Mouse (Mus musculus) macrophage (primary cell): ENCODE measurements around the gene Wnt7a. TPM values are rescaled to one million over a fixed set of nuclear protein-coding genes. Genes with fewer than 3 reads are reported as not detected.

Experiments used
- H3K27ac ChIP-seq: fragments of 350-480 bp; formaldehyde crosslinking; 2 replicates; pipeline ENCODE4 v1.9.0; 2021
- H3K36me3 ChIP-seq: fragments of 350-480 bp; formaldehyde crosslinking; 2 replicates; pipeline ENCODE4 v1.9.0; 2021; ENCODE audit errors: inconsistent target
- H3K4me3 ChIP-seq: fragments of 350-480 bp; formaldehyde crosslinking; 2 replicates; pipeline ENCODE4 v1.9.0; 2021; ENCODE audit errors: inconsistent target
- H3K79me2 ChIP-seq: fragments of 350-480 bp; formaldehyde crosslinking; 2 replicates; pipeline ENCODE4 v1.9.0; 2021; ENCODE audit errors: inconsistent target
- WGBS: methylation state at CpG from one replicate; pipeline ENCODE4 v1.1.7; 2026; ENCODE audit warnings: inconsistent platforms; ENCODE audit not compliant: missing documents; 5-methylcytosine and 5-hydroxymethylcytosine counted together
- polyA plus RNA-seq: library from polyadenylated mRNA; stranded (reverse); fragments of 250-400 nt; gene quantifications from 3 replicates; pipeline ENCODE4 v1.2.4, GENCODE M21; 2018; ENCODE audit warnings: inconsistent platforms
- total RNA-seq, 78 experiments: library from RNA; depleted of rRNA; stranded (reverse); fragments of 250-400 nt; gene quantifications; 1 replicate in 9 of 78; 2 replicates in 24 of 78; 3 replicates in 43 of 78; 4 replicates in 2 of 78; pipeline ENCODE4 v1.2.4; 2018; ENCODE audit warnings: inconsistent platforms in 56 of 78

The Wnt7a gene
- total RNA-seq (2018; cell fraction: chromatin; rRNA removed), result not detected
- not detected for total RNA-seq (2018; cell fraction: cytosol; rRNA removed)
- total RNA-seq (2018; cell fraction: nucleus; rRNA removed), result not detected
- not detected in 3 replicates for polyA plus RNA-seq

DNA sequence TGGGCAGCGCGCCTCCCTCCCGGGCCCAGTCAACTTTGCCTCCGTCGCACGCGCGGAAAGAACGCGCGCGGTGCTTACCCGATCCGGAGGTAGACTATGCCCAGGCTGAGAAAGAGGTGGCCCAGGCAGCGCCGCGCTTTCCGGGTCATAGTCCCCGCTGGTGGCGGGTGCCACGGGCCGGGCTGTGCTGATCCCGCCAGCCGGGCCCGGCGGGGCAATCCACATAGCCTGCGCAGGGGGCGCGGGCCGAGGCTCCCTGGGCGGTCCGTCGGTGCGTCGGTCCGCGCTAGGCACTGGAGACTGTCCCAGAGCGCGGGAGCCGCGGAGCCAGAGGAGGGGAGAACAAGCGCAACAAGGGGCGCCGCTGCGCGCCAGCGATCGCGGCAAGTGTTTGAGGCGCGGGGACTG, at the start of gene Wnt7a:
Gene Wnt7a (minus strand): TSS at position 403 of the 408 bp plus-strand sequence.
- H3K36me3 ChIP-seq, result no peaks in the 10 kb centered on the region
- no peak within 1 kb of the TSS for H3K27ac ChIP-seq
- no peaks in the 10 kb centered on the region for H3K79me2 ChIP-seq
- WGBS, result 1% methylated on average over 49 of the region's 51 CpGs
- no peak within 1 kb of the TSS for H3K4me3 ChIP-seq

DNA sequence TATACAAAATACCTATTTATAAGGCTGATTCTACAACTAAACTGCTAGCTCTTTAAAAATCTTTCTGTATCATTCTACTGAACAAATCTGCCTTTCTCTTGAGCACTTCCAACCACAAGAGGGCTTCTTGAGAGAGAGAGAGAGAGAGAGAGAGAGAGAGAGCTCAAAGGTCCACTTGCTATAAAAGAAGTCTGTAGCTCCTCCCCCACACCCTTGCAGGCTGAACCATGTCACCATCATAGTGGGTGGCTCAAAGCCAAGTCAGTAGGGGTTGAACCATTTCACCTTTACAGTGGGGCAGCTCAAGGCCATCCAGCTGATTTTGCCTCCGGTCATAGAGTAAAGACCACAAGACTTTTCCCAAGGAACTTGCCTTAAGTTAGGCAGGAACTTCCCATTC, 48.3 kb upstream of the Wnt7a start:
- 73% methylated on average over 1 of the region's 1 CpGs for WGBS
- H3K36me3 ChIP-seq, result peaks cover 2% of the 10 kb centered on the region; the same call in 1 of the 2 replicates
- no peak overlapping the region for H3K27ac ChIP-seq
- H3K4me3 ChIP-seq, result no peak overlapping the region
- H3K79me2 ChIP-seq, result no peaks in the 10 kb centered on the region

DNA sequence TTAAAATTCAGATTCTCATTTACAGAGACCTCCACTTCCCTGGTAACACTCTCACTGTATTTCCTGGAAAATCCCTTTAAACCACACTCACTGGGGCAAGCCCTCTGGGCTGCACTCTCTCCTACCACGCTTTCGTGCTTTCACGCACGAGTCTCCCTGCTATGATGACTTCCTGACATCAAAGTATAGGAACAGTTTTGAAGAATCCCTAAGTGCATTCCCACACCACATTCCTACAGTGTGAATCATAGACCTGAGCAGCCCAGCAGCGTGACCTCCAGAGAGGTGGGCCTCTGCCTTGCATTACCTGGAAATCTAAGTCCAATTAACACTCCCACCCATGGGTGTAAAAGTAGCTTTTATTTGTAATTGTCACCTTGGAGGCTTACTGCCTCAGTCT, 43.4 kb upstream of the Wnt7a start:
- Histone ChIP-seq H3K79me2 (no peaks in the 10 kb centered on the region), H3K4me3 (no peak overlapping the region), H3K36me3 (no peaks in the 10 kb centered on the region), H3K27ac (no peak overlapping the region)
- WGBS, result 86% methylated on average over 5 of the region's 5 CpGs

DNA sequence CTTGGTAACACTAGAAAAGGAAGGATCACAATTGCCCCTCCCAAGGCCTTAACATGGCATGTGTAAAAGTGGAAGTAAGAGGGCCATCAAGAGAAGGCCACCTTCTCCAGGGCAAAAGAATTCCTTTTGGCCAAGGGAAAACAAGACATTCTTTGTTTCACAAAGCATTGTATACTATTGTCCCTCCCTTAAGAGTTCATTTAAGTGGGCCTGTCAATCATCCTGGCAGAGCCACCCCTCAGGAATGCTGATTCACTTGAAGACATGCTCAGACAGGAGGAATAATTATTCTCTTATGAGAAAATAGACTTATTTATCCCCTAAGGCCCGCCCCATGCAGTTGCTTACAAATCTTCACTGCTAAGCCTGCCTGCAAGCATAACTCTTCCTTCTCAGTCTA, 40.9 kb upstream of the Wnt7a start:
- WGBS, result 79% methylated on average over 1 of the region's 1 CpGs
- Histone ChIP-seq H3K27ac (no peak overlapping the region), H3K36me3 (no peaks in the 10 kb centered on the region)

DNA sequence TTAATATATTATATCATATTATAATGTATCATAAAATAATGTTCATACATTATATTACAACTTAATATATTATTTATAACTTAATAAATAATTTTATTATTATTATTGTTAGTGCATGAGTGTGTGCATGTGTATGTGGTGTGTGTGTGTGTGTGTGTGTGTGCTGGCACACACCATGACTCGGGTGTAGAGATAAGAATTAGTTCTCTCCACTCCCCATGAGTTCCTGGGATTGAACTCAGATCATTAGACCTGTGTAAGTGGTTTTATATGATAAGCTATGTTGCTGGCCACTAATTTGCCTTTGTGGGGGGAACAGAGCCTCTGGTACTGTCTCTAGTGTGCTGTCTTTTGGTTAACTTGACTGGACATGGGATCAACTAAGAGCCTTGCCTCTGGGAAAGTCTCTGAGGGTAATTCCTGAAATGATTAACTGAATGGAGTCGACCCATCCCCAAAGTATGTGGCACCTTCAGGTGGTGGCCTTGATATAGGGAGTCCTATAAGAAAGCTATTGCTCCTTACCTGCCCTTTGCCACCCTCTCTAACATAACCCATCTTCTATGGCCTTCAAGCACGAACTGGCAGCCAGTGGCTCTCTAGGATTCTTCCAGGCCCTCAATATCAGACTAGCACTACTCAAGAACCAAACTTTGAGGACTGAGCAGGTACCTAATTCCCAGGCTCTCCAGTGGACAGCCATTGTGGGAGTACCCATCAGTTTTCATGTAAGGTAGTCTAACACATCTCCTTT, 38.5 kb upstream of the Wnt7a start:
- WGBS, result 41% methylated on average over 3 of the region's 3 CpGs
- no peaks in the 10 kb centered on the region for H3K36me3 ChIP-seq
- H3K27ac ChIP-seq, result no peak overlapping the region
- no peak overlapping the region for H3K4me3 ChIP-seq
- no peaks in the 10 kb centered on the region for H3K79me2 ChIP-seq

More for the DNA sequence above, 40.9 kb upstream of the Wnt7a start:
- H3K4me3 ChIP-seq, result no peak overlapping the region
- H3K79me2 ChIP-seq, result no peaks in the 10 kb centered on the region

DNA sequence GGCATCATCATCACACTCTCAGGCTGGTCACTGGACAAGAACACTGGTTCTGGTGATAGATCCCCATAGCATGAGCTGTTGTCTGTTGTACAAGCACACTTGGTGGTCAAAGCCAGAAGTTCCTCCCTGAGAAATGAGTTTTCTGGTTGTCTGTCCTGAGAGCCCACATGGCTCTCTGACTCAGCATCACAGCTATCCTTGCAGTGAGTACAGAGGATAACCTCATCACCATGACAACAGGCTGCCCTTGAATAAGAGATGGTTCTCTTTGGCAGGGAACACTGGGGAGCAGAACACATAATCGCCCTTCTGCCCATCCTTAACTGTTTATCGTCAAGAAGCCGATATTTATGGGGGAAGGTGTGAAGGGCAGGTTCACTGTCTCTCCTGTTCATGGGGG, 34.2 kb upstream of the Wnt7a start:
- no peaks in the 10 kb centered on the region for H3K79me2 ChIP-seq
- H3K27ac ChIP-seq, result no peak overlapping the region
- no peak overlapping the region for H3K4me3 ChIP-seq
- H3K36me3 ChIP-seq, result no peaks in the 10 kb centered on the region
- 84% methylated on average over 3 of the region's 3 CpGs for WGBS

DNA sequence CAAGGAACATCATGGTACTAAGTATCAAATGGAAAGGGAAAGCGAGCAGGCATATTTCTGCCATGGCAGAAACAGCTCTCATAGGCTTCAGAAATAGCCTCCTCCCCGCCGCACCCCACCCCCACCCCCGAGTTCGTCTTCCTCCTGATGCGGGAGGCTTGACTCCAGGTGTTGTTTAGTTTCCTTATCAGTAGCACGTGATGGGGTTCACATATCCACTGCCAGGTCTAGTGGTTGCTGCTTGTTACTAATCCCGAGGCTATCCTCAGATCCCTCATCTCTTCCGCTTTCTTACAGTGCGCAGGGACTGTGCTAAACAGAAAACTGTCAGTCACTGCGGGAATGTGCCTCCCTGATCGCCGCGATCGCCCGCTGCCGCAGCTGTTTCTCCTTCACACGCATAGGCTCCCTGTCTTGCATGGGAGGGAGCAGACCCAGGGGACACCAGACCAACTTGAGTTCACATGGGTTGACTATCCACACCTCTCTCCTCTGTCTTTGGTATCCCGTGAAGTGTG, 30.0 kb upstream of the Wnt7a start:
- H3K36me3 ChIP-seq, result no peaks in the 10 kb centered on the region
- H3K4me3 ChIP-seq, result peak overlapping the region; percentile 91
- 2% methylated on average over 19 of the region's 19 CpGs for WGBS
- no peaks in the 10 kb centered on the region for H3K79me2 ChIP-seq
- peak overlapping the region; percentile 40 for H3K27ac ChIP-seq

DNA sequence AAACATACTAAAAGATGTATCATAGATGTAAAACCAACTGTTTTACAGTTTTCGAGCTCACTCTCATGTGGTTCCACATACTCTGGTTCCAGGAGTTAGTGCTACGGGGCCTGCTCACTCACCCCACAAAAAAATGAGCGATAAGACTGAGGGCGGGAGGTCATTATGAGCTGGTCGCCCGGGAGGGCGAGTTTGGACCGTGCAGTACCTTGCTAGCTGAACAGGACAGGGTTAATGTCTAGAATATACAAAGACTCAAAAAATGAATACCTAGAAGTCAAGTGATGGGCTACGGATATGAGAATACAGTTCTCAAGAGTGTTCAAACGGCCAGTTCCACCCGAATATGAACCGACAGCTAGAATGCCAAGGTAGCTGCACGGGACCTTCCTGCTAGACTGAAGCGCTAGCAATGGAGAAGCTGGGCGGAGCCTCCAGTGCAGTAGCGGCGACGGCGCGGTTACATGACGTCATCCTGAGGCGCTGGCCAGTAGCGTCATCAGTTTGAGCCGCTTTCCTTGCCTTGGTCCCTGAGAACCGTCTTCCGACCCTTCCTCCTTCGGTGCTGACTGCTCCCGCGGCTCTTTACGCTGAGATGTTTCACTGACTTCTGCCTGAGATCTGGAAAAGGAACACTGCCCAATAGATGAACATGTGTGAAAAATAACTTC, 29.4 kb upstream of the Wnt7a start:
- Histone ChIP-seq H3K36me3 (no peaks in the 10 kb centered on the region), H3K4me3 (peak overlapping the region; percentile 91), H3K27ac (peak overlapping the region; percentile 40), H3K79me2 (no peaks in the 10 kb centered on the region)
- 3% methylated on average over 25 of the region's 30 CpGs for WGBS

DNA sequence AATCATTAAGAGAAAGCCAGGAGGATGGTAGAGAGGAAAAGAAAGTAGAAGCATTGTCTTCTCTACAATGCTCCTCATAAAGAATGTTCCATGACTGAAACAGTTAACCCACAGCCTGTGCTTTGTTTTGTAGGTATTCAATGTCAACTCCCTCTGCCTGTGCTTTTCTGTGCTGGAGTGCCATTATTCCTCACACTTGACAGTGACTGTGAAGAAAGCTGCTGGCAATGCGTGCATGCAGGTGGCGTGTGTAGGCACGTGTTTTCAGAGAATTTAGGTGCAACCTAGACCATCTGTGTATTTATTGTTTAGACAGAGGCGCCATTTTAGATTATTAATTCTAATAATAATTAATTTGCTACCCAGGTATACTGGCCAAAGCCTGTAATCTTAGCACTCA, 13.0 kb upstream of the Wnt7a start:
- Histone ChIP-seq H3K79me2 (no peaks in the 10 kb centered on the region), H3K4me3 (no peak overlapping the region), H3K27ac (no peak overlapping the region), H3K36me3 (no peaks in the 10 kb centered on the region)
- WGBS, result 80% methylated on average over 3 of the region's 4 CpGs

DNA sequence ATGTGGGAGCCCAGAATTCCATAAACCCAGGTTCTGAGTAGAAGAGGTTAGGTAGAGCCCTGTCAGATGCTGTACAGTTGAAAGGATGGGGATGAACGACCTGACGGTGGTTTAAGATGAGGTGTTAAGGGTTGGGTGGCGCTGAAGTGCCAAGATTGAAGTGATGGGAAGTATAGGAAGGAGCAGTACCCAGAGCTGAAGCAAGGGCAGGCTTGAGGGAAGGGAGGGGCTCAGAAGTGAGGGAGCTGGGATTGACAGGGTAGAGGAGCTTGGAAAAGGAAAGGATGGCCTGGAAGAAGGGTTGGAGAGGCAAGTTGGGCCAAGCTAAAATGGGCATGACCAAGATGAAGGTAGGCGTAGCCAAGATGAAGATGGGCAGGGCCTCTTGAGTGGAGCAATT, 10.5 kb upstream of the Wnt7a start:
- H3K36me3 ChIP-seq, result no peaks in the 10 kb centered on the region
- H3K4me3 ChIP-seq, result no peak overlapping the region
- H3K79me2 ChIP-seq, result no peaks in the 10 kb centered on the region
- H3K27ac ChIP-seq, result no peak overlapping the region
- WGBS, result 72% methylated on average over 4 of the region's 4 CpGs

DNA sequence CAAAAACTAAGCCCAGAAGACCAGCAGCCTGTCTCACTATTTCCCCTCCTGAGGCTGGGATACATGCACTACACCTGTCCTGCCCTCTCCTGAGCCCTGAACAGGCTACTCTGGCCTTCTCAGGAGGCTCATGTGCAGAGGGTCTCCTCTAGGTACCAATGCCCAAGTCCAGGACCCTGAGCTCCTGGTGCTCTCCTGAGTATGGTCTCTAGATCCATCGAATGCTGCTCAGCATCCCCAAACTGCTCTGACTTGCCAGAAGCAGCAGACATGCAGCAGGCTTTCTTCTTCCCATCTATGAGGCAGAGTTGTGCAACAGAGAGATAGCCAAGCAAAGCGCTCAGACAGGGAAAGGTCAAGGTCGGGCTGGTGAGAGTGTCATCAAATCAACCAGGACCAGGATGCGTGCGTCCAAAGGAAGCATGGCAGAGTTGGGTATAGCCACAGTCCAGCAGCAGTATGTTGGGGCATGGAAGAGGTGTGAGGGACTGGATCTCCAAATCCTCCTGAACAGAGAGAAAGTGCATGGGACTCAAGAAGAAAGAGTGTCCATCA, 6.2 kb upstream of the Wnt7a start:
- no peak overlapping the region for H3K27ac ChIP-seq
- WGBS, result 76% methylated on average over 5 of the region's 5 CpGs
- H3K4me3 ChIP-seq, result no peak overlapping the region
- no peaks in the 10 kb centered on the region for H3K79me2 ChIP-seq
- no peaks in the 10 kb centered on the region for H3K36me3 ChIP-seq

DNA sequence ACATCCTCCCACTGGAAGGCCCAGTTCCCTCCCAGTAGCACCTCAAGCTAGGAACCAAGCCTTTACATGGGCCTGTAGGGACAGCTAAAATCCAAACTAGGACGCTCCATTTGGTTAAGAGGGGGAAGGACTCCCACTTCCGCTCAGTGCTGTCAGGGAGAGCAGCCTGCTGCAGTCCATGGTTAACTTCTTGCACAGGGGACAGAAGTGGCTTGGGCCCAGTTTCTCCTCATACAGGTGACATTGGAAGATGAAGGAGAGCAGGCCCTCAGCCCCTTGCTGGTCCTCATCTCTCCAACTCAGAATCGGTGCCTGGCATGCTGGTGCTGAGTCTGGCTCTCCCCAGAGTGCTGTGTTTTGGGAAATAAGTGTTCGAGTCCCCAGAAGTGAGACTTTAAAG, 5.0 kb upstream of the Wnt7a start:
- H3K27ac ChIP-seq, result no peak overlapping the region
- WGBS, result 82% methylated on average over 4 of the region's 4 CpGs
- H3K79me2 ChIP-seq, result no peaks in the 10 kb centered on the region
- H3K36me3 ChIP-seq, result no peaks in the 10 kb centered on the region
- no peak overlapping the region for H3K4me3 ChIP-seq

DNA sequence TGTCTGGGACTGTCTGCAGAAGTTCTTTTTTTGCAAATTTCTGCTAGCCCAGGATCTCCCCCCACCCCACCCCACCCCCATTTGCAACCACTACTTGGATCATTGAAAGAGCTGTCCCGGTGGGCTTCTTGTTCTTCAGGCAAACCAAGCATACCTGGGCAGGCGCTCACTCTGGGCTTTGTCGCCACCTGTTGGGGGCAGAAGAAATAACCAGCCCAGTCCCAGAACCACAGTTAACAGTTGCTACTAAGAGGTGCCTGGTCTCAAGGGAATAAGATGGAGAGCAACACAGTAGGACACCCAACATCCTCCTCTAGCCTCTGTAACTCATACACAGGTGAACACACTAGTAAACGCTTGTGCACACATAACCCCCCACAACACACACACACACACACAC, 3.7 kb upstream of the Wnt7a start:
- WGBS, result 5% methylated on average over 4 of the region's 4 CpGs
- Histone ChIP-seq H3K4me3 (no peak overlapping the region), H3K27ac (no peak overlapping the region), H3K79me2 (no peaks in the 10 kb centered on the region), H3K36me3 (no peaks in the 10 kb centered on the region)

DNA sequence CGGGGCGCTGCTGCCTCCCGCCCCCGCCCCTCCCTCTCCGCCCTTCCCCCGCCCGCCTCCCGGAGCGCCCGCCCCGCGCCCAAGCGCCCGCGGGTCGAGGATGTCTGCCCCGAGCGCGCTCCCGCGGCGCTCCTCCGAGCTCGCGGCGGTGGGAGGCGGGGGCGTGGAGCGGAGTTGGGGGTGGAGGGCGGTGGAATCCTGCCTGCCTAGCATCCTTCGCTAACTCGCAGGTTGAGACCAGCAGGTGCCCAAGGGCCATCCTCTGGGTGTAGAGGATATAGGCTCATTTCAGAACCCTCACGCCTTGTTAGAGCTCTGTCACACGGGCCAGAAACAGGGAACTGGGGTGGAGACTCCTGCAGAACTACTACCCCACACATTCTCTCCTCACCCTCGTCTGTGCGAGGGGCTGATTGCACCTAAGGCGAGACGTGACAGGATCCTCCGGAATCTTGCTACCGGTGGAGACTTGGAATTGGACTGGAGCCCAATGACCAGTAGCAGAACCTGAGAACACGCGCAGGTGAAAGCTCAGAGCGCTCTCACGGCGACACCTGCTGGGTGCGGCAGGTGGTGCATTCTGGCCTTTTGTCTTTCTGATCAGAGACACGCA, 312 bp upstream of the Wnt7a start:
- no peak overlapping the region for H3K27ac ChIP-seq
- WGBS, result under 1% methylated on average over 38 of the region's 47 CpGs

More for the DNA sequence above, 312 bp upstream of the Wnt7a start:
- H3K4me3 ChIP-seq, result no peak overlapping the region
- no peaks in the 10 kb centered on the region for H3K79me2 ChIP-seq
- H3K36me3 ChIP-seq, result no peaks in the 10 kb centered on the region
